7 mouse cellular contexts compared by ENCODE assay signal in genomic region chr9:85843031-85843890, GRCm38 (mm10). TPM values are rescaled to one million over a fixed set of nuclear protein-coding genes. Genes with fewer than 3 reads are reported as not detected.
DNase-seq lines count a peak whose midpoint lies in the region; ATAC-seq and TF ChIP-seq lines count a peak whose summit lies in the region.

No protein-coding gene starts in this region.

- peak; percentile 77 for ATAC-seq in forebrain, embryonic 12.5 days (ENCODE audit: low FRiP score)
- ATAC-seq in megakaryocyte-erythroid progenitor cell, adult 5-6 weeks (replicated peaks; ENCODE audit: low FRiP score, low TSS enrichment, poor library complexity, severe bottlenecking), result peak; percentile 45

- no peaks in the 10 kb centered on the region for H3K4me1 ChIP-seq in bone marrow macrophage, adult 2 months (ENCODE audit: control insufficient read depth, insufficient read depth, low read length)
- H3K4me1 ChIP-seq in forebrain, embryonic 12.5 days, result peaks cover 15% of the 10 kb centered on the region

- no peak for TF ChIP-seq CTCF in bone marrow macrophage, adult 2 months (IDR thresholded peaks at IDR 0.05; ENCODE audit: low read depth, low read length)

- H3K4me2 ChIP-seq in forebrain, embryonic 12.5 days, result peak overlapping the region; percentile 95

- intact Hi-C loops in heart, postnatal 25 days (cut with DNase I), result loop anchor here (10.0 kb wide), 1 partner anchor 602 kb away; no protein-coding TSS in a partner anchor

- H3K27me3 ChIP-seq in forebrain, embryonic 12.5 days, result peaks cover 8% of the 10 kb centered on the region; the same call in 1 of the 2 replicates

- peak; percentile 77 for DNase-seq in R1 (ENCODE audit: low read depth, low spot score)
- peak; percentile 47 for DNase-seq in heart, postnatal 25 days (ENCODE audit: low spot score)
- DNase-seq in kidney, postnatal 4 days, result peak; percentile 68 to 77
- peak; percentile 60 for DNase-seq in testis, postnatal 10 days (ENCODE audit: low spot score)

- under 1% methylated on average over 63 of the region's 65 CpGs for WGBS in forebrain, embryonic 12.5 days

- no peaks in the 10 kb centered on the region for H3K9me3 ChIP-seq in forebrain, embryonic 12.5 days

- peak overlapping the region; percentile 82 for H3K9ac ChIP-seq in forebrain, embryonic 12.5 days

- peaks cover 4% of the 10 kb centered on the region for H3K36me3 ChIP-seq in forebrain, embryonic 12.5 days (replicated peaks)

- no peak for TF ChIP-seq POLR2A in bone marrow macrophage, adult 2 months (IDR thresholded peaks at IDR 0.05; ENCODE audit: borderline replicate concordance, low read depth, low read length)

- H3K27ac ChIP-seq in bone marrow macrophage, adult 2 months (ENCODE audit: insufficient read depth, low read depth, low read length), result no peak overlapping the region
- peak overlapping the region; percentile 78 for H3K27ac ChIP-seq in forebrain, embryonic 12.5 days

- peak overlapping the region; percentile 48 for H3K4me3 ChIP-seq in bone marrow macrophage, adult 2 months (ENCODE audit: insufficient read depth, low read length)
- peak overlapping the region; percentile 61 for H3K4me3 ChIP-seq in forebrain, embryonic 12.5 days (replicated peaks)

RNA-seq across cellular contexts. Expression of gene Tpbg, which starts 1.1 kb away (rescaled TPM):
- polyA plus RNA-seq in bone marrow macrophage, adult 2 months (2012; ENCODE audit: insufficient read depth, insufficient read length, missing spikeins), result 0.39 TPM in 1 of 2 replicates, not detected in the other
- polyA plus RNA-seq in forebrain, embryonic 12.5 days (2016; fragmentation: Nextera tagmentation; extraction: Ambion mirVana), result 18.9 and 28.8 TPM in 2 replicates
- 1 to 10 TPM; 1.9 to 2.8 TPM for total RNA-seq in heart, postnatal 25 days (2021)
- not detected in 2 replicates for total RNA-seq in megakaryocyte-erythroid progenitor cell, adult 5-6 weeks (2014; fragmentation: Nextera tagmentation)
- not detected in 2 replicates for total RNA-seq in megakaryocyte-erythroid progenitor cell, adult 5-6 weeks (2017)
